Mouse (Mus musculus): ENCODE measurements at regions not wholly inside any gene's neighbourhood (a gene's known extent, or its start where the extent isn't known, plus 50 kb on each side); places are given as distances from the start of the nearest gene placed in this dataset.

DNA sequence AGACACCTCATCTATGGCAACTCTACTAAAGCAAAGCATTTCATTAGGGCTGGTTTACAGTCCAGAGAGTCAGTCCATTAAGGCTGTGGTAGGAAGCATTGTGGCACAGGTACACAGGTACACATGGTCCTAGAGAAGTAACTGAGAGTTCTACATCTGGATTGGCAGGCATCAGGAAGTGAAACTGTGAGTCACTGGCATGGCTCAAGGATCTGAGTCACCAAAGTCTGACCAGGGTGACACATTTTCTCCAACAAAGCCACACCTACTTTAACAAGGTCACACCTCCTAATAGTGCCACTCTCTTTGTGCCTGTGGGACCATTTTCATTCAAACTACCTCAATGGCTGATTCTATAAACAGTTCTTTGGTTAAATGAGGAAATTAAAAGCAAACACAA lies 2219.2 kb downstream of the 4930444P10Rik start:
- H3K4me1 ChIP-seq (ENCODE audit: control insufficient read depth, insufficient read depth, low read length), result peaks cover 2% of the 10 kb centered on the region; the same call in 1 of the 2 replicates
- H3K4me3 ChIP-seq (ENCODE audit: insufficient read depth, low read length), result no peak overlapping the region
- TF ChIP-seq CTCF (IDR thresholded peaks at IDR 0.05; ENCODE audit: borderline replicate concordance, insufficient read depth, low read length) (no peak), POLR2A (IDR thresholded peaks at IDR 0.05; ENCODE audit: low read depth, low read length) (no peak)
- no peak overlapping the region for H3K27ac ChIP-seq (ENCODE audit: insufficient read depth, low read length)

DNA sequence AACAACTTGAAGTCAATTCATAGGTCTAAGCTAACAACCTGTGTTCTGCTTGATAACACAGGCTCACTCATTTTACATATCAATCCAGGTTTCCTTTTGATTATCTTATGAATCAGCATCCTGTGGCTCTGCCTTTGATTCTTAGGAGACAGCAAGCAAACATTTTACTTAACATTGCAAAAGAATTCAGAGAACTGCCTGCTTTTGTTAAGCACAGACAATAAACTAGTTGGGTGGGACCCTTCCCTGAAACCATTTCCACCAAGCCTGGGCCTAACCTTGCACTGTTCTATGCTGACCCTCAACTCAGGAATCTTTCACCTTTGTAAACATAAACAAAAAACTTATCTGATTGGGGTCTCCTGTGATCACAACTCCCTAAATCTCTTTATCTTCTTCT lies 2220.6 kb downstream of the 4930444P10Rik start:
- Histone ChIP-seq H3K4me3 (ENCODE audit: insufficient read depth, low read length) (no peak overlapping the region), H3K27ac (ENCODE audit: insufficient read depth, low read length) (no peak overlapping the region), H3K4me1 (ENCODE audit: control insufficient read depth, insufficient read depth, low read length) (peaks cover 2% of the 10 kb centered on the region; the same call in 1 of the 2 replicates)
- TF ChIP-seq CTCF (IDR thresholded peaks at IDR 0.05; ENCODE audit: borderline replicate concordance, insufficient read depth, low read length), result no peak
- TF ChIP-seq POLR2A (IDR thresholded peaks at IDR 0.05; ENCODE audit: low read depth, low read length), result no peak

DNA sequence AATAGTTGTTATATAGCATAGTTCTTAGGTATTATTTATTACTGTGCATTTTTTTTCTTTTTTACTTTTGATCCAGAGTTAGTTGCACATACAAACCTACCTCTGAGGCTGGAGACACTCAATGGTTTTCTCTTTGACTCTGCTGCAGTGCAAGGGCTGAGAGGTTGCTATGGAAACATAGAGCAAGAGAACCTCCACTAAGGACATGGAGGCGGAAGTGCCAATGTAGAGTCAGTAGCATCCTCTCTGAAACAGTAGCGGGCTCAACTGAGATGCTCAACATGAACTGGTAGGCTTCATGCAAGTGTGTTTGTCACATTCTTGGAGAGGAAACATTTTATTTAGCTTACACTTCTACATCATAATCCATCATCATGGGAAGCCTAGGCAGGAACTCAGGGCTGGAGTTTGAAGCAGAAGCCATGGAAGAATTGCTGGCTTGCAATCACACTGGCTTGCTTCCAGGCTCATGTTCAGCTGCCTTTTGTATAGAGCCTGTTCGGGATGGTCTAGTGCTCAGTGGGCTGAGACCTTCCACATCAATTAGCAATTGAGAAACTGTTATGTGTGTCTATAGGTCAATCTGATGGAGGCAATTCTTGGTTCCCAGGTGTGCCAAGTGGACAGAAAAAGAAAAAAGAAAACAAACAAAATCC lies 2222.4 kb downstream of the 4930444P10Rik start:
- TF ChIP-seq CTCF (IDR thresholded peaks at IDR 0.05; ENCODE audit: borderline replicate concordance, insufficient read depth, low read length) (no peak), POLR2A (IDR thresholded peaks at IDR 0.05; ENCODE audit: low read depth, low read length) (no peak)
- H3K27ac ChIP-seq (ENCODE audit: insufficient read depth, low read length), result no peak overlapping the region
- H3K4me3 ChIP-seq (ENCODE audit: insufficient read depth, low read length), result no peak overlapping the region

DNA sequence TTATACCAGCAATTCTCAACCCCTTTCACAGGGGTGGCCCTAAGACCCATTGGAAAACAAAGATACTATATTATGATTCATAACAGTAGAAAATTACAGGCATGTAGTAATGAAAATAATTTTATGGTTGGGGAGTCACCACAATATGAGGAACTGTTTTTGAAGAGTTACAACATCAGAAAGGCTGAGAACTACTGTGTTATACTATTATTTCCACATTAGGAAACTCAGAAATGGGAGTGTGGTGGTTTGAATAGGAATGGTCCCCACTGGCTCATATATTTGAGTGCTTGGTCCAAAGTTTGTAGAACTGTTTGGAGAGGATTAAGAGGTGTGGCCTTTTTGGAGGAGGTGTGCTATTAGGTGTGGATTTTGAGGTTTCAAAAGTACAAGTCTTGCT lies 2227.4 kb downstream of the 4930444P10Rik start:
- TF ChIP-seq POLR2A (IDR thresholded peaks at IDR 0.05; ENCODE audit: low read depth, low read length) (no peak), CTCF (IDR thresholded peaks at IDR 0.05; ENCODE audit: borderline replicate concordance, insufficient read depth, low read length) (no peak)
- no peak overlapping the region for H3K4me3 ChIP-seq (ENCODE audit: insufficient read depth, low read length)
- no peaks in the 10 kb centered on the region for H3K4me1 ChIP-seq (ENCODE audit: control insufficient read depth, insufficient read depth, low read length)
- H3K27ac ChIP-seq (ENCODE audit: insufficient read depth, low read length), result no peak overlapping the region

More for the DNA sequence above, 2222.4 kb downstream of the 4930444P10Rik start:
- peaks cover 2% of the 10 kb centered on the region; the same call in 1 of the 2 replicates for H3K4me1 ChIP-seq (ENCODE audit: control insufficient read depth, insufficient read depth, low read length)

DNA sequence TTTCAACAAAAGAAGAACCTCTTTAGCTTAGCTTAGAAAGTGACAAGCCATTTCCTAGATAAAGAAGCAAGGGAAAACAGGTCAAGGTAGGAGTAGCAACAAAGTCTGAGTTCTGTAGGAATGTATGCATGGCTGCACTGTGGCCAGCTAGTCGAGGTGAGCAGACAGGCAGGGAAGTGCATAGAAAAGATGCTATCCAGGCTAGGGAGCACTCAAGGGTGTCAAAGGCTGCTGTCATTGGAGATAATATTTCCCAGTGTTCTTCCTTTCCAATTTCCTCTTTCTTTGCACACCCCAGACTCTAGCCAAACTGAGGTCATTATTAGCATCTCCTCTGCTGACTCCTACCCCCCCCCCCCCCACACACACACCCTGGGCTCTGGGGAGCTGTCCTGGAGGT lies 2229.4 kb downstream of the 4930444P10Rik start:
- TF ChIP-seq CTCF (IDR thresholded peaks at IDR 0.05; ENCODE audit: borderline replicate concordance, insufficient read depth, low read length) (no peak), POLR2A (IDR thresholded peaks at IDR 0.05; ENCODE audit: low read depth, low read length) (no peak)
- no peak overlapping the region for H3K27ac ChIP-seq (ENCODE audit: insufficient read depth, low read length)
- no peaks in the 10 kb centered on the region for H3K4me1 ChIP-seq (ENCODE audit: control insufficient read depth, insufficient read depth, low read length)
- no peak overlapping the region for H3K4me3 ChIP-seq (ENCODE audit: insufficient read depth, low read length)

DNA sequence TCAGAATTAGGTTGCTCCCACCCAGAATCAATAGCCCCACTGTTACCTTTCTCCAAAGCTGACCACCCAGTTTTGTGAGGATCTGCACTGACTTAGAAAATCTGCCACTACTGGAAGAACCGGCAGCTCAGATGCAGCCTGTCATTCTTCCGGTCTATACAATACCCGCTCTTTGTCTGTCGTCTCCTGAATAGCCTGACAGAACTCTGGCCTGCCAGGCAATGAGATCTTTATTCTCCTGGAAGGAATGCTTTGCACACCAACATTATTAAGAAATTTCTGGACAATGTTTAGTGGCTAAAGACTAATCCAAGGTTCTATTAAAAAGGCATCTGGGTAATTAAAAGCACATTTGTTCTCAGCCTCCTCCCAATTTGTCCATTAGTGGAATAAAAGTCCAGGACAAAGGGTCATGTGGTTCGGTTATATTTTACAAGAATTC lies 2232.0 kb downstream of the 4930444P10Rik start:
- TF ChIP-seq POLR2A (IDR thresholded peaks at IDR 0.05; ENCODE audit: low read depth, low read length), result no peak
- TF ChIP-seq CTCF (IDR thresholded peaks at IDR 0.05; ENCODE audit: borderline replicate concordance, insufficient read depth, low read length), result no peak
- no peak overlapping the region for H3K4me3 ChIP-seq (ENCODE audit: insufficient read depth, low read length)
- no peaks in the 10 kb centered on the region for H3K4me1 ChIP-seq (ENCODE audit: control insufficient read depth, insufficient read depth, low read length)
- H3K27ac ChIP-seq (ENCODE audit: insufficient read depth, low read length), result no peak overlapping the region

DNA sequence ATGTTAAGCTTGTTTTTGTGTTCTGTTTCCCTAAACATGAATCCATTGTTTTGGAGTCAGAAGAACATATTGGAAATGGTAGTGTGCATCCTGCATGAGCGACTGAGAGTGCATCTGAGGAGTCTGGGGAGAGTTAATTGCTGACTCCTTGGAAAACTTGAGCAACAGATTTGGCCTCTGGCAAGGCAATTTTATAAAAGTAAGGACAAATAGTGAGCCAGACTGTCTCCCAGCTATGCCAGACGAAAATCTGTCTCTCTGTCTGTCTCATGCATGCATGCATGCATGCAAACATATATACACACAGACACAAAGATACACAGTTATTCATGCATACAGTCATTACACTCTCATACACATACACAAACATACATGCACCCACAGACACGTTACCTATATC lies 2232.7 kb downstream of the 4930444P10Rik start:
- no peak for TF ChIP-seq POLR2A (IDR thresholded peaks at IDR 0.05; ENCODE audit: low read depth, low read length)
- TF ChIP-seq CTCF (IDR thresholded peaks at IDR 0.05; ENCODE audit: borderline replicate concordance, insufficient read depth, low read length), result no peak
- H3K4me1 ChIP-seq (ENCODE audit: control insufficient read depth, insufficient read depth, low read length), result no peaks in the 10 kb centered on the region
- H3K27ac ChIP-seq (ENCODE audit: insufficient read depth, low read length), result no peak overlapping the region
- H3K4me3 ChIP-seq (ENCODE audit: insufficient read depth, low read length), result no peak overlapping the region

DNA sequence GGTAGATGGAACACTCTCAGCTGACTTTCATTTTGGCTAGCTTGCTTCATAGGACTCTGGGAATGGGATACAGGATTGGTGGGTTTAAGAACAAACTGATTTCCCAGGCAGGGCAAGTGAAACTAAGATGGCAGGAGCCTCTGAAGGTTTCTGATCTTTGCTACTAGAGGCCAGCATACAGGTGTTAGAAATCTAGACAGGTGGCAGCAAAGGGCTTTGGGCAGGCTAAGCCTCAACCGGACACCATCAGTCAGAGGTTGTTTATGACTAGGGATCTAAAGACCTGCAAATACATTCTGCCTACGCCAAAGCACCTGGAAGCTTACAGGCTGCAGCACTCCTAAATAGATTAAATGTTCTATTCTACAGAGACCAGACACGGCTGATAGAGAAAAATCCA lies 2233.4 kb downstream of the 4930444P10Rik start:
- no peak for TF ChIP-seq CTCF (IDR thresholded peaks at IDR 0.05; ENCODE audit: borderline replicate concordance, insufficient read depth, low read length)
- TF ChIP-seq POLR2A (IDR thresholded peaks at IDR 0.05; ENCODE audit: low read depth, low read length), result no peak
- Histone ChIP-seq H3K4me3 (ENCODE audit: insufficient read depth, low read length) (no peak overlapping the region), H3K4me1 (ENCODE audit: control insufficient read depth, insufficient read depth, low read length) (no peaks in the 10 kb centered on the region), H3K27ac (ENCODE audit: insufficient read depth, low read length) (no peak overlapping the region)

DNA sequence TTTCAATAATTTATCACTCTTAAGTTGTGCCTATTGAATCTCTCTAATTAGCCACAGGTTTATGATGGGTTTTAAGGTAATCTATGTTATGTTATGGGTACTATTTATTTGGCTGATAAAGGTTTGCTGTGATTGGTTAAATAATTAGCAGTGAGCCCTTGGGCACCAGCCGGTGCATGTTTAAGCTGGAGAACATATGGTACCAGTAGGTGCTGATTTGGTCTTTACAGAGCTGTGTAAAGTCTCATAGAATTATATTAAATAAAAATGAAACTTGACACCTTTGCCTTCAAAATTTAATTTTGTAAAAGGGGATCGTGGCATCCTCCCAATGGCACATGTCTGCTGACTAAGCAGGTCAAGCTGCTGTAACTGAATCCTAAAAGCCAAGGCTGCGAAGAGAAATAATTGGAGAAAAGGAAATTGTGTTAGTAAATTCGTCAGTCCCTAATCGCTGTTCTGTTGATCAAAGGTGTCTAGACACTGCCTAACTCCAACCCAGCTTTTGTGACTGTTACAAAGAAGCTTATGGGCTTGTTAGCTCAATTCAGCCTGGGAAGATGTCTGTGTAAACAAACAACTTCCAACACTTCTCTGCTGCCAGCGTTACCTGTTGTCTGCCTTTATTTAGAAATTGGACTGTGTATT lies 2234.6 kb downstream of the 4930444P10Rik start:
- peaks cover 2% of the 10 kb centered on the region; the same call in 1 of the 2 replicates for H3K4me1 ChIP-seq (ENCODE audit: control insufficient read depth, insufficient read depth, low read length)
- TF ChIP-seq POLR2A (IDR thresholded peaks at IDR 0.05; ENCODE audit: low read depth, low read length) (no peak), CTCF (IDR thresholded peaks at IDR 0.05; ENCODE audit: borderline replicate concordance, insufficient read depth, low read length) (no peak)
- no peak overlapping the region for H3K27ac ChIP-seq (ENCODE audit: insufficient read depth, low read length)
- no peak overlapping the region for H3K4me3 ChIP-seq (ENCODE audit: insufficient read depth, low read length)

DNA sequence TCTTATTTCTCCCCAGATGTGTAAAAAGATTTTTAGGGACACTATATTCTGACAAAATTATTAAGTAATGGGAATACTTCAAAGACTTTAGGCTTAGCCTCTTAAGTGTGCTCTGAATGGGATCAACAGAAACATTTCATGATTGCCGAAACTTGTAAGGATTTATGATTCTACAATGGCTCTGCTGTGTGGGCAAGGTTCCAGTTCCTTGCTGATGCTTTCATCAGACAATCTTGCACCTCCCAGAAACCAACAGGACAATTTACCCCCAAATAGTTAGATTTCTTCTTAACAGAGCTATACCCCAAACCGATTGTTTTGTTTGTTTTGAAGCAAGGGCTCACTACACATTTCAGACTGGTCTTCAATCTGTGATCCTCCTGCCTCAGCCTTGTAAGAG lies 2236.1 kb downstream of the 4930444P10Rik start:
- TF ChIP-seq POLR2A (IDR thresholded peaks at IDR 0.05; ENCODE audit: low read depth, low read length) (no peak), CTCF (IDR thresholded peaks at IDR 0.05; ENCODE audit: borderline replicate concordance, insufficient read depth, low read length) (no peak)
- H3K27ac ChIP-seq (ENCODE audit: insufficient read depth, low read length), result no peak overlapping the region
- no peak overlapping the region for H3K4me3 ChIP-seq (ENCODE audit: insufficient read depth, low read length)
- peaks cover 2% of the 10 kb centered on the region; the same call in 1 of the 2 replicates for H3K4me1 ChIP-seq (ENCODE audit: control insufficient read depth, insufficient read depth, low read length)

Measured in embryonic fibroblast, embryonic 13.5 days (primary cell).